Mouse (Mus musculus): Measurements from ENCODE around the gene Zfp638. TPM values are rescaled to one million over a fixed set of nuclear protein-coding genes. Genes with fewer than 3 reads are reported as not detected.

Zfp638 gene
- polyA plus RNA-seq, 1 experiment from 2014 or later: 34.4 TPM

DNA sequence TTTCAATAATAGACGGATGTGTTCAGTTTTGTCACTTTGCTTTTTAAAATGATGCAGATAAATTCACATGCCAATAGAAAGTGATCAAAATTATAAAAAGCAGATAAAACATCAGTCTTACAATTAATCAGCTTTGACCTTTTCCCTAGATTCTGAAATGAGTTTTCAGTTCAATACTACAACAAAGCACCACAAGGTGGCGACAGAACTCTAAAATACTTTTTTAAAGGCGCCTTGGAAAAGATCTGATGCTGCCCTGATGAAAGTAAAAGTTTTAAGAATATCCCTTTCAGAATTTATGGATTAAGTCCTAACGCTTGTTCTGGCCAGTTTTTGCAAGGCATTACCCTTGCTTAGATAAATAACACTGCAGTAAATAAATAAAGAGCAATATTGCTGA, 12.9 kb downstream of the Zfp638 start:
- no peak overlapping the region for H3K4me2 ChIP-seq (ENCODE audit: low read depth, low read length)
- no peak overlapping the region for H3K9ac ChIP-seq (ENCODE audit: low read depth, low read length)
- no peaks in the 10 kb centered on the region for H3K9me3 ChIP-seq (ENCODE audit: control insufficient read depth, low read length)
- H3K4me1 ChIP-seq (ENCODE audit: control insufficient read depth, insufficient read depth, low read length): no peaks in the 10 kb centered on the region
- H3K4me3 ChIP-seq (ENCODE audit: low read length): no peak overlapping the region
- ATAC-seq: no peak
- 2% methylated on average over 4 of the region's 4 CpGs for WGBS
- no peaks in the 10 kb centered on the region for H3K27me3 ChIP-seq (replicated peaks; ENCODE audit: control insufficient read depth, insufficient read depth, low read length)
- no peak overlapping the region for H3K27ac ChIP-seq (ENCODE audit: low read length)
- H3K36me3 ChIP-seq (ENCODE audit: control insufficient read depth, insufficient read depth, low read length): no peaks in the 10 kb centered on the region

DNA sequence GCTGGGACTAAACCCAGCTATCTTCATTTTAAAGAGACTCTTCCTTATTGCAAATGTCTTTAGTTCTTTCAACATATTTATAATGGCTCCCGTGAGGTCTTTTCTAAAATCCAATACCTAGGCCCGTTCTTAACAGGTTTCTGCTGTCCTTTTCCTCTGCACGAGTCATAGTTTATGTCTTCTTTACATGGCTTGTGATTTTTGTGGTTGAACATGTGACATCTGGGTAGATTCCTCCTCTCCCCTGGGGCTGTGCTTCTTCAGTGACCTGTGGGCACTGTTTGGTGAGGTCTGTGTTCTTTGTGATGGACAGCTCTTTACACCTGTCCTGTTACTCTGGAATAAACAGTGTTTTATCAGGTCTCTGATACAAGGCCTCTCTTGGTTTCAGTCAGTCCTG, 19.9 kb downstream of the Zfp638 start:
- Histone ChIP-seq H3K27ac (ENCODE audit: low read length) (no peak overlapping the region), H3K27me3 (replicated peaks; ENCODE audit: control insufficient read depth, insufficient read depth, low read length) (no peaks in the 10 kb centered on the region), H3K9ac (ENCODE audit: low read depth, low read length) (no peak overlapping the region), H3K36me3 (ENCODE audit: control insufficient read depth, insufficient read depth, low read length) (no peaks in the 10 kb centered on the region), H3K9me3 (ENCODE audit: control insufficient read depth, low read length) (no peaks in the 10 kb centered on the region), H3K4me2 (ENCODE audit: low read depth, low read length) (no peak overlapping the region), H3K4me3 (ENCODE audit: low read length) (no peak overlapping the region), H3K4me1 (ENCODE audit: control insufficient read depth, insufficient read depth, low read length) (no peaks in the 10 kb centered on the region)
- ATAC-seq: no peak
- WGBS: 80% methylated on average over 3 of the region's 3 CpGs

DNA sequence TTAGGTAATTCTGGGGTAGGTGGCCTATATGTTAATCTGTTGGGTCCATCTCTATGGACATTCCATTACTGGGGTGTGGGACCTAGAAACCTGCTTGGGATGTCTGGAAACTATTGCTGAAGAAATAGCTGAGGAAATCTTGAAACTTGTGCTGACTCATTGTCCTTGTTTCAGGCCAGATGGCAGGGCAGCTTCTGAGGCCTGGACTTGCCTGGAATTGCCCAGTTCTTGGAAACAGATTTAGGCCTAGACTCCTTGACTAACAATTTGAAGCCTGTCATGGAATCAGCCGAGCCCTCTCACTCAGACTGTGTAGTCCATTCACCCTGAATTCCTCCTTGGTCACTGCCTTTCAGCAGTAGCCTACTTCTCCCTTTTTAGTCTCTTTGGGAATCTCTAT, 21.9 kb downstream of the Zfp638 start:
- WGBS: 100% methylated on average over 1 of the region's 1 CpGs
- ATAC-seq: no peak

DNA sequence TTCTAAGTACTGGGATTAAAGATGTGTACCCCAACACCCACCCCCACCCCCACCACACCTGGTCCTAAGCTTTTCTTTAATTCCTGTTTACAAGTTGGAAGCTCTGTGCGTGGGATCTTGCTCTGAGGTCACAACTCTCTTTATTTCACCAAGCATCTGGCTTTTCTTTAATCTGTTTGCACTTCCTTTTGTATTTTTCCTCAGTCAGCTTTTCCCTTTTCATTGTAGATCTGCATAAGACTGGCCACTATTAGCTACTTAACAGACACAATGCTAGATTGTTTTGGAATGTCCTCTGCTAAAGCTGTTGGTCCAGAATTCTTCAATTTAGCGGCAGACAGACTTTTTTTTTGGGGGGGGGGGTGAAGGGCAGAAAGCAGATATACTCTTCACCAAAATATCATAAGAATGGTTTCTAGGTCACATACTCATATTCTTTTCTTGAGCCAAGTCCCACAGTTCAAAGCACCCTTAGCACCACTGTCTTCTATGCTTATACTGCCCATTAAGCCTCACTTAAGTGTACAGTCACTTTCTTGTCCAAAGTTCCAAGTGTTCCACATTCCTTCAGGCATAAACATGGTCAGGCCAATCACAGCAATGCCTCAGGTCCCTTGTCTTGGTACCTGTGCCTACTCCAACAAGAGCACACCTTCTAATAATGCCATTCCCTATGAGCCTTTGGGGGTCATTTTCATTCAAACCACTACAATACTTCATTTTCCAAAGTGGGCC, 23.5 kb downstream of the Zfp638 start:
- no peaks in the 10 kb centered on the region for H3K4me1 ChIP-seq (ENCODE audit: control insufficient read depth, insufficient read depth, low read length)
- no peak overlapping the region for H3K27ac ChIP-seq (ENCODE audit: low read length)
- 30% methylated on average over 2 of the region's 2 CpGs for WGBS
- ATAC-seq: no peak
- H3K36me3 ChIP-seq (ENCODE audit: control insufficient read depth, insufficient read depth, low read length): no peaks in the 10 kb centered on the region
- no peak overlapping the region for H3K4me3 ChIP-seq (ENCODE audit: low read length)
- no peaks in the 10 kb centered on the region for H3K9me3 ChIP-seq (ENCODE audit: control insufficient read depth, low read length)
- H3K4me2 ChIP-seq (ENCODE audit: low read depth, low read length): no peak overlapping the region
- no peaks in the 10 kb centered on the region for H3K27me3 ChIP-seq (replicated peaks; ENCODE audit: control insufficient read depth, insufficient read depth, low read length)
- no peak overlapping the region for H3K9ac ChIP-seq (ENCODE audit: low read depth, low read length)

More for the DNA sequence above, 21.9 kb downstream of the Zfp638 start:
- H3K27ac ChIP-seq (ENCODE audit: low read length): no peak overlapping the region
- H3K4me1 ChIP-seq (ENCODE audit: control insufficient read depth, insufficient read depth, low read length): no peaks in the 10 kb centered on the region
- H3K4me2 ChIP-seq (ENCODE audit: low read depth, low read length): no peak overlapping the region
- H3K9ac ChIP-seq (ENCODE audit: low read depth, low read length): no peak overlapping the region
- no peak overlapping the region for H3K4me3 ChIP-seq (ENCODE audit: low read length)
- no peaks in the 10 kb centered on the region for H3K36me3 ChIP-seq (ENCODE audit: control insufficient read depth, insufficient read depth, low read length)
- H3K9me3 ChIP-seq (ENCODE audit: control insufficient read depth, low read length): no peaks in the 10 kb centered on the region
- H3K27me3 ChIP-seq (replicated peaks; ENCODE audit: control insufficient read depth, insufficient read depth, low read length): no peaks in the 10 kb centered on the region

DNA sequence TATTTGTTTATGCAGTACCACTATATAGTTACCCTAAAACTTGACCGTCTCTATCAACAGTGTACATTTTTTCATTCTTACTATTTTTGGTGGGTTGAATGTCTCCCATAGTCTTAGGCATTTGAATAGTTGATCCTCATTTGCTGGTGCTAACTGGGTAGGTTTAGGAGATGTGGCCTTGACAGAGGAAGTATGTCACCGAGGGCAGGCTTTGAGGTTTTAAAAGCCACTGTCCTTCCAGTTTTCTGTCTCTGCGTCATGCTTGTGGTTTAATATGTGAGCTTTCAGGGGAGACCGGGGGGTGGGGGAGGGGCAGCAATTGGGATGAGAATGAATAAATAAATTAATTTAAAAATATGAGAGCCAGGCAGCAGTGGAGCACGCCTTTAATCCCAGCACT, 24.3 kb downstream of the Zfp638 start:
- Histone ChIP-seq H3K4me1 (ENCODE audit: control insufficient read depth, insufficient read depth, low read length) (no peaks in the 10 kb centered on the region), H3K9ac (ENCODE audit: low read depth, low read length) (no peak overlapping the region), H3K27ac (ENCODE audit: low read length) (no peak overlapping the region), H3K4me3 (ENCODE audit: low read length) (no peak overlapping the region), H3K4me2 (ENCODE audit: low read depth, low read length) (no peak overlapping the region), H3K27me3 (replicated peaks; ENCODE audit: control insufficient read depth, insufficient read depth, low read length) (no peaks in the 10 kb centered on the region), H3K9me3 (ENCODE audit: control insufficient read depth, low read length) (no peaks in the 10 kb centered on the region), H3K36me3 (ENCODE audit: control insufficient read depth, insufficient read depth, low read length) (no peaks in the 10 kb centered on the region)
- no peak for ATAC-seq
- WGBS: 82% methylated on average over 5 of the region's 5 CpGs

DNA sequence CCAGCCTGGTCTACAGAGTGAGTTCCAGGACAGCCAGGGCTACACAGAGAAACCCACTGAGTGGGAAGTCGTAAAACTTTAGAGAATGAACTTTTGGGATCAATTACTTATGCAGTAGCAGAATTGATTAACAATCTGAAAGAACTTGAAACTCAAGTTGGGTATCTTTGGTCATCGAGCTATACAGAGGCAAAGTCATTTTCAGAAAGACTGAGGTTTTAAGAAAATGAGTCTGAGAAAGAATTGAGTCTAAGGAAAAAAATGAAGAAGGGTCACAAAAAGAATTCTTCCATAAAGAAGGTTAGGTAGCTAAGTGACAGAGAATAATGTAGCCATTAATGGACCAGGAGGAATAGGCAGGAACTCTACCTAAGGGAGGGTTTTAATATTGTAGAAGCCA, 24.8 kb downstream of the Zfp638 start:
- H3K4me2 ChIP-seq (ENCODE audit: low read depth, low read length): no peak overlapping the region
- no peak overlapping the region for H3K27ac ChIP-seq (ENCODE audit: low read length)
- 92% methylated on average over 2 of the region's 2 CpGs for WGBS

DNA sequence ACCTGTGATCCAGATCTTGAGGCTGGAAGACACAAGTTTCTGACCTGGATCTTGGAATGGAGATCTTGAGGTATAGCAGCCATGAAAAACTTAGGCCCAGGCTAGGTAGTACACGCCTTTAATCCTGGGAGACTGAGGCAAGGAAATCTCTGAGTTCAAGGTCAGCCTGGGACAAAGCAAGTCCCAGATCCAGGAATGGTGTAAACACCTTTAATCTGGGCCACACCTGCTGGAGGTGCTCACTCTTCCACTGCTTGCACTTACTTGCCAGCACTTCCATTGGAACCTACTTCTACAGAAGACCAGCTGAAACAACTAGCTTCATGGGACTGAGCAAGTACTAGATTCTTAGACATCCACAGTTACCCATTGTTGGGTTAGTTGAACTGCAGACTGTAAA, 26.2 kb downstream of the Zfp638 start:
- no peak overlapping the region for H3K4me2 ChIP-seq (ENCODE audit: low read depth, low read length)
- no peak for ATAC-seq
- WGBS: 91% methylated on average over 1 of the region's 1 CpGs

More for the DNA sequence above, 24.8 kb downstream of the Zfp638 start:
- no peak for ATAC-seq
- Histone ChIP-seq H3K9ac (ENCODE audit: low read depth, low read length) (no peak overlapping the region), H3K27me3 (replicated peaks; ENCODE audit: control insufficient read depth, insufficient read depth, low read length) (no peaks in the 10 kb centered on the region), H3K36me3 (ENCODE audit: control insufficient read depth, insufficient read depth, low read length) (no peaks in the 10 kb centered on the region), H3K4me3 (ENCODE audit: low read length) (no peak overlapping the region), H3K4me1 (ENCODE audit: control insufficient read depth, insufficient read depth, low read length) (no peaks in the 10 kb centered on the region), H3K9me3 (ENCODE audit: control insufficient read depth, low read length) (no peaks in the 10 kb centered on the region)

DNA sequence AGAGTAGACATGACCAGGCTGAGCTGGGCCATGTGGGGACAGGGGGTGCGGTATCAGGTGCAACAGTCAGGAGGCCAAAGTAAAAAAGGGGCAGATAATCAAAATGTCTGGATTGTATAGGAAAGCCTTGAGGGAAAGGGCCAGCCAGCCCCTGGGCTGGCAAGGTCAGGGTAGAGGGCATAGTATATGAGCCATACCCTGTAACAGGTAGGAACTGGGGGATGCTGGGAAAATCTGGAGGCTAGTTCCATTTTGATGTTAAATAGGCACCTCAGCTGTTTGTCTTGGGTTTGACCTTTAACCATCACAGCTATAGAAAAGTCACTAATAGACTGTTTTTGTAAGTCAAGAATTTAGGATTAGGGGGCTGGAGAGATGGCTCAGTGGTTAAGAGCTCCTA, 26.7 kb downstream of the Zfp638 start:
- ATAC-seq: no peak
- no peak overlapping the region for H3K27ac ChIP-seq (ENCODE audit: low read length)
- WGBS: 100% methylated on average over 1 of the region's 1 CpGs
- no peaks in the 10 kb centered on the region for H3K4me1 ChIP-seq (ENCODE audit: control insufficient read depth, insufficient read depth, low read length)
- no peaks in the 10 kb centered on the region for H3K9me3 ChIP-seq (ENCODE audit: control insufficient read depth, low read length)
- no peak overlapping the region for H3K4me3 ChIP-seq (ENCODE audit: low read length)
- no peaks in the 10 kb centered on the region for H3K36me3 ChIP-seq (ENCODE audit: control insufficient read depth, insufficient read depth, low read length)
- no peak overlapping the region for H3K4me2 ChIP-seq (ENCODE audit: low read depth, low read length)
- no peak overlapping the region for H3K9ac ChIP-seq (ENCODE audit: low read depth, low read length)
- no peaks in the 10 kb centered on the region for H3K27me3 ChIP-seq (replicated peaks; ENCODE audit: control insufficient read depth, insufficient read depth, low read length)

More for the DNA sequence above, 26.2 kb downstream of the Zfp638 start:
- Histone ChIP-seq H3K27ac (ENCODE audit: low read length) (no peak overlapping the region), H3K27me3 (replicated peaks; ENCODE audit: control insufficient read depth, insufficient read depth, low read length) (no peaks in the 10 kb centered on the region), H3K36me3 (ENCODE audit: control insufficient read depth, insufficient read depth, low read length) (no peaks in the 10 kb centered on the region), H3K4me3 (ENCODE audit: low read length) (no peak overlapping the region), H3K9me3 (ENCODE audit: control insufficient read depth, low read length) (no peaks in the 10 kb centered on the region), H3K9ac (ENCODE audit: low read depth, low read length) (no peak overlapping the region), H3K4me1 (ENCODE audit: control insufficient read depth, insufficient read depth, low read length) (no peaks in the 10 kb centered on the region)

DNA sequence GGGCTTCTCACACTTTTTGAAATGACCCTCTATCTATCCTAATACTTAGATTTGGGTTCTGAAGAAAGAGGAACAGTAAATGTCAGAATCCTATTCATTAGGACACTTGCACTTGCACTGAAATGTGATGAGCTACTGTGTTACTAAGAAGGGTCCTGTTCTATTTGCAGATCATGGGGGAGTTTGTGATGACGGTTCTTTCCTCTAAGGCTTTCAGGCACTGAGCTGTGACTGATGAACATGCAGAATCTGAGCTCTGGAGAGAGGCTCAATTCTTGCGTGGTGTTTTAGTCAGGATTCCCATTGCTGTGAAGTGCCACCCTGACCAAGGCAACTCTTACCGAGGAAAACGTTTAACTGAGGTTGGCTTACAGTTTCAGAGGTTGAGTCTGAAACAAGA, 32.2 kb downstream of the Zfp638 start:
- WGBS: 65% methylated on average over 4 of the region's 4 CpGs
- Histone ChIP-seq H3K27ac (ENCODE audit: low read length) (no peak overlapping the region), H3K9ac (ENCODE audit: low read depth, low read length) (no peak overlapping the region), H3K36me3 (ENCODE audit: control insufficient read depth, insufficient read depth, low read length) (no peaks in the 10 kb centered on the region), H3K4me1 (ENCODE audit: control insufficient read depth, insufficient read depth, low read length) (no peaks in the 10 kb centered on the region), H3K4me3 (ENCODE audit: low read length) (no peak overlapping the region), H3K9me3 (ENCODE audit: control insufficient read depth, low read length) (no peaks in the 10 kb centered on the region), H3K4me2 (ENCODE audit: low read depth, low read length) (no peak overlapping the region), H3K27me3 (replicated peaks; ENCODE audit: control insufficient read depth, insufficient read depth, low read length) (no peaks in the 10 kb centered on the region)
- no peak for ATAC-seq

DNA sequence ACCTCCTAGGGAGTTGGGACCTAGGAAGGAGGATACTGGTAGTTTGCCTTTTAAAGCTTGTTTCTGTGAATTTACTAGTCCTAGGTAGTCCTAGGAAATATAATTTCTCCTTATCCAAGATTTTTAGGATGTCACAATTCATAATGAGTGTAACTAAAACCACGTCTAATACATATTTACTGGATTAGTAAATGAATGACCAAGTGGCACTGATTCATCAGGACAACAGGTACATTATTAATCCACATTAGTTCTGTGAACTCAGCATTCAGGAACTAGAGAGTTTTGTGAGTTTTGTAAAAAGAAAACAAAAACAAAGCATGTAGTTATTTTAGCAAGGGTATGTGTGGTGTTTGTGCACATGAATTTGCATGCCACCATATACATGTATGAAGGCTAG, 38.4 kb downstream of the Zfp638 start:
- H3K27me3 ChIP-seq (replicated peaks; ENCODE audit: control insufficient read depth, insufficient read depth, low read length): no peaks in the 10 kb centered on the region
- ATAC-seq: no peak
- H3K4me3 ChIP-seq (ENCODE audit: low read length): no peak overlapping the region
- no peak overlapping the region for H3K9ac ChIP-seq (ENCODE audit: low read depth, low read length)
- no peaks in the 10 kb centered on the region for H3K4me1 ChIP-seq (ENCODE audit: control insufficient read depth, insufficient read depth, low read length)
- WGBS: 67% methylated on average over 1 of the region's 1 CpGs
- H3K4me2 ChIP-seq (ENCODE audit: low read depth, low read length): no peak overlapping the region
- no peaks in the 10 kb centered on the region for H3K36me3 ChIP-seq (ENCODE audit: control insufficient read depth, insufficient read depth, low read length)
- H3K9me3 ChIP-seq (ENCODE audit: control insufficient read depth, low read length): no peaks in the 10 kb centered on the region
- no peak overlapping the region for H3K27ac ChIP-seq (ENCODE audit: low read length)

Measured in intestine, embryonic 16.5 days (tissue).